Mouse (Mus musculus): ENCODE measurements at regions not wholly inside any gene's neighbourhood (a gene's known extent, or its start where the extent isn't known, plus 50 kb on each side); places are given as distances from the start of the nearest gene placed in this dataset.

- no peak overlapping the region for H3K9ac ChIP-seq (ENCODE audit: insufficient read depth, low read depth)
- H3K4me1 ChIP-seq (ENCODE audit: control insufficient read depth in 1 of 2, insufficient read depth in 2 of 2) = peaks cover 0 to 4% of the 10 kb centered on the region in 2 experiments; a peak in 1 of 4 replicates
- DNase-seq (ENCODE audit: extremely low read depth) = no peak
- H3K27me3 ChIP-seq (replicated peaks) = no peaks in the 10 kb centered on the region
- no peaks in the 10 kb centered on the region for H3K36me3 ChIP-seq (replicated peaks in 1 of 2; ENCODE audit: control insufficient read depth in 1 of 2, insufficient read depth in 1 of 2, low read length in 1 of 2)
- H3K9me3 ChIP-seq (replicated peaks; ENCODE audit: low read length) = no peaks in the 10 kb centered on the region
- no peak overlapping the region for H3K27ac ChIP-seq (ENCODE audit: insufficient read depth, low read depth)
- TF ChIP-seq MYC (IDR thresholded peaks at IDR 0.05; ENCODE audit: low read depth, low read length) (no peak), SIN3A (IDR thresholded peaks at IDR 0.05; ENCODE audit: low read length) (no peak), ZNF384 (IDR thresholded peaks at IDR 0.05; ENCODE audit: low read depth, low read length) (no peak)
- no peak overlapping the region for H3K4me2 ChIP-seq (ENCODE audit: insufficient read depth, low read depth, poor library complexity, severe bottlenecking)
- H3K4me3 ChIP-seq (replicated peaks in 1 of 3; ENCODE audit: low read depth in 2 of 3, low read length in 2 of 3, poor library complexity in 1 of 3) = no peak overlapping the region
- dilution Hi-C loops (cut with MboI; ENCODE audit: extremely low pct_ligation_motif_present, extremely low pct_unique_long_range_greater_than_20kb, low sequenced_read_pairs) = no loop called here
- in situ Hi-C loops (cut with MboI; ENCODE audit: low pct_ligation_motif_present, low pct_unique_long_range_greater_than_20kb, low sequenced_read_pairs) = no loop called here
- H3K79me2 ChIP-seq (replicated peaks; ENCODE audit: control insufficient read depth, extremely low read depth, insufficient read depth, poor library complexity, severe bottlenecking) = no peaks in the 10 kb centered on the region
These were observed 130.7 kb upstream of the Sgk1 start for GRCm38 (mm10) chr10:21751326-21751725.

- dilution Hi-C loops (cut with MboI; ENCODE audit: extremely low pct_ligation_motif_present, extremely low pct_unique_long_range_greater_than_20kb, low sequenced_read_pairs) = no loop called here
- Histone ChIP-seq H3K9ac (ENCODE audit: insufficient read depth, low read depth) (no peak overlapping the region), H3K4me2 (ENCODE audit: insufficient read depth, low read depth, poor library complexity, severe bottlenecking) (no peak overlapping the region), H3K9me3 (replicated peaks; ENCODE audit: low read length) (no peaks in the 10 kb centered on the region), H3K79me2 (replicated peaks; ENCODE audit: control insufficient read depth, extremely low read depth, insufficient read depth, poor library complexity, severe bottlenecking) (no peaks in the 10 kb centered on the region), H3K27me3 (replicated peaks) (no peaks in the 10 kb centered on the region), H3K36me3 (replicated peaks in 1 of 2; ENCODE audit: control insufficient read depth in 1 of 2, insufficient read depth in 1 of 2, low read length in 1 of 2) (no peaks in the 10 kb centered on the region), H3K4me1 (ENCODE audit: control insufficient read depth in 1 of 2, insufficient read depth in 2 of 2) (peaks cover 0 to 4% of the 10 kb centered on the region in 2 experiments; a peak in 1 of 4 replicates), H3K27ac (ENCODE audit: insufficient read depth, low read depth) (no peak overlapping the region), H3K4me3 (replicated peaks in 1 of 3; ENCODE audit: low read depth in 2 of 3, low read length in 2 of 3, poor library complexity in 1 of 3) (no peak overlapping the region)
- in situ Hi-C loops (cut with MboI; ENCODE audit: low pct_ligation_motif_present, low pct_unique_long_range_greater_than_20kb, low sequenced_read_pairs) = no loop called here
- no peak for DNase-seq (ENCODE audit: extremely low read depth)
- TF ChIP-seq ZC3H11A (IDR thresholded peaks at IDR 0.05; ENCODE audit: low read depth, low read length) (no peak), SMC3 (IDR thresholded peaks at IDR 0.05; ENCODE audit: low read depth, low read length) (no peak), BHLHE40 (IDR thresholded peaks at IDR 0.05; ENCODE audit: low read depth, low read length) (no peak), MEF2A (IDR thresholded peaks at IDR 0.05; ENCODE audit: borderline replicate concordance, low read depth, low read length) (no peak), TBP (conservative IDR thresholded peaks at IDR 0.05; ENCODE audit: low read depth, low read length) (no peak), SIN3A (IDR thresholded peaks at IDR 0.05; ENCODE audit: low read length) (no peak), POLR2AphosphoS2 (IDR thresholded peaks at IDR 0.05; ENCODE audit: low read depth, low read length) (no peak), MXI1 (IDR thresholded peaks at IDR 0.05; ENCODE audit: low read depth, low read length) (no peak), ELF1 (IDR thresholded peaks at IDR 0.05; ENCODE audit: low read depth, low read length) (no peak), RCOR1 (conservative IDR thresholded peaks at IDR 0.05; ENCODE audit: low read depth, low read length) (no peak), ZMIZ1 (IDR thresholded peaks at IDR 0.05; ENCODE audit: low read depth, low read length) (no peak), ETS1 (conservative IDR thresholded peaks at IDR 0.05; ENCODE audit: low read depth, low read length) (no peak), ZKSCAN1 (IDR thresholded peaks at IDR 0.05; ENCODE audit: borderline replicate concordance, low read depth, low read length) (no peak), CTCF (conservative IDR thresholded peaks at IDR 0.05 in 1 of 2, IDR thresholded peaks at IDR 0.05 in 1 of 2; ENCODE audit: low read depth in 2 of 2, low read length in 2 of 2) (no peak), NELFE (IDR thresholded peaks at IDR 0.05; ENCODE audit: low read depth, low read length) (no peak)
These were observed 129.6 kb upstream of the Sgk1 start for GRCm38 (mm10) chr10:21752392-21752791.

Data from CH12.LX (cell line).